8 mouse cellular contexts compared by ENCODE assay signal in the genomic region with DNA sequence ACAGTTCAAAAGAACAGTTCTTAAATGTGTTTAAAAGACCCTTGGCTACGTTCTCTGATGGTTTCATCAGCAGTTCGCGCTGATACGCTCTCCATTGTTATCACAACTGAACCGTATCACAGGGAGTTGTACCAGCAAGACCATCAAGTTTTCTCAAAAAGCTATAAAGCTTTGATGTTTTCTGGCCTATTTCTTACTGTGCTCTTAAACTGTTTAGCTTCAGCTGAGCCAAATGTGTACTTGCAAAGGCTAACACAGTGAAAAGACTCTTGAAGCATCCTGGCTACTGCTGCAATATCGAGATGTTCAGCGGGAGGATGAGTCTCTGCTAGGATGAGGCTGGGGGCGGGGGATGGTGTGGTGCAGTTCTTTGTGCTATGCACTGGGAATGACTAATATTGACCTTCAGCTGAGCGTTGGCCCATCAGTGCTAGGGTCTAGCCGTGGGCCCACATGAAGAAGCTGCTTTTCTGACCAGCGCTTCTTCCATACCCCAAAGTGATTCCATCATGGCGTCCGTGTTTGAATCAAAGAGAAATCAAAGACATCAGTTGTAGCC. TPM values are rescaled to one million over a fixed set of nuclear protein-coding genes. Genes with fewer than 3 reads are reported as not detected.
DNase-seq lines count a peak whose midpoint lies in the region; ATAC-seq and TF ChIP-seq lines count a peak whose summit lies in the region.

No protein-coding gene starts in this region.

- WGBS in heart, embryonic 16.5 days, result 67% methylated on average over 13 of the region's 13 CpGs
- WGBS in heart, adult 2 months, result 77% methylated on average over 13 of the region's 13 CpGs
- WGBS in forebrain, embryonic 14.5 days, result 61% methylated on average over 13 of the region's 13 CpGs
- 46% methylated on average over 13 of the region's 13 CpGs for WGBS in midbrain, embryonic 13.5 days

- H3K4me2 ChIP-seq in heart, embryonic 16.5 days (ENCODE audit: low read depth, low read length), result peak overlapping the region; percentile 52
- peak overlapping the region; percentile 44 for H3K4me2 ChIP-seq in forebrain, embryonic 14.5 days (ENCODE audit: low read length)
- peak overlapping the region; percentile 47 for H3K4me2 ChIP-seq in midbrain, embryonic 13.5 days (replicated peaks)

- TF ChIP-seq POLR2A in heart, adult 2 months (IDR thresholded peaks at IDR 0.05; ENCODE audit: insufficient read depth, low read depth, low read length), result no peak

- H3K79me2 ChIP-seq in heart, adult 2 months (replicated peaks; ENCODE audit: control insufficient read depth, insufficient read depth, low read length), result no peaks in the 10 kb centered on the region

- H3K4me1 ChIP-seq in heart, embryonic 16.5 days (ENCODE audit: control insufficient read depth, insufficient read depth, low read length), result peaks cover 5% of the 10 kb centered on the region; the same call in 1 of the 2 replicates
- H3K4me1 ChIP-seq in heart, adult 2 months (ENCODE audit: control insufficient read depth, insufficient read depth, low read length), result no peaks in the 10 kb centered on the region
- peaks cover 3% of the 10 kb centered on the region; the same call in 1 of the 2 replicates for H3K4me1 ChIP-seq in forebrain, embryonic 14.5 days (ENCODE audit: control insufficient read depth, insufficient read depth, low read length)
- H3K4me1 ChIP-seq in midbrain, embryonic 13.5 days (replicated peaks), result peaks cover 15% of the 10 kb centered on the region

- no peak overlapping the region for H3K27ac ChIP-seq in heart, embryonic 16.5 days (ENCODE audit: low read length)
- no peak overlapping the region for H3K27ac ChIP-seq in heart, adult 2 months
- H3K27ac ChIP-seq in forebrain, embryonic 14.5 days (ENCODE audit: low read depth, low read length), result no peak overlapping the region
- H3K27ac ChIP-seq in midbrain, embryonic 13.5 days, result 0 out of 2 replicates have a peak overlapping the region, but pooled peaks have one; percentile 44

- intact Hi-C loops in heart, adult 2 months (cut with DNase I), result loop anchor here (10.0 kb wide), 1 partner anchor 427 kb away; no protein-coding TSS in a partner anchor

- ATAC-seq in heart, embryonic 16.5 days (replicated peaks; ENCODE audit: extremely low read depth, insufficient read depth, low FRiP score), result no peak
- ATAC-seq in forebrain, embryonic 14.5 days, result peak; percentile 21
- ATAC-seq in midbrain, embryonic 13.5 days, result peak; percentile 34; the same call in 1 of the 2 replicates

- H3K9me3 ChIP-seq in heart, embryonic 16.5 days (replicated peaks; ENCODE audit: control insufficient read depth, low read length), result no peaks in the 10 kb centered on the region
- H3K9me3 ChIP-seq in forebrain, embryonic 14.5 days (replicated peaks; ENCODE audit: control insufficient read depth, low read length), result no peaks in the 10 kb centered on the region
- no peaks in the 10 kb centered on the region for H3K9me3 ChIP-seq in midbrain, embryonic 13.5 days

- H3K27me3 ChIP-seq in heart, embryonic 16.5 days (ENCODE audit: control insufficient read depth, insufficient read depth, low read length), result no peaks in the 10 kb centered on the region
- no peaks in the 10 kb centered on the region for H3K27me3 ChIP-seq in heart, adult 2 months (ENCODE audit: control insufficient read depth, insufficient read depth, low read length)
- no peaks in the 10 kb centered on the region for H3K27me3 ChIP-seq in forebrain, embryonic 14.5 days (replicated peaks; ENCODE audit: control insufficient read depth, insufficient read depth, low read length)
- no peaks in the 10 kb centered on the region for H3K27me3 ChIP-seq in midbrain, embryonic 13.5 days

- DNase-seq in heart, adult 2 months, result no peak
- DNase-seq in adrenal gland, postnatal 25 days, result peak; percentile 26
- peak; percentile 27 for DNase-seq in forebrain, embryonic 14.5 days (ENCODE audit: low spot score)
- no peak for DNase-seq in natural killer cell, adult 2 months (ENCODE audit: low spot score in 2 of 2)
- no peak for DNase-seq in cerebellum, postnatal 36 days
- no peak for DNase-seq in frontal cortex, adult 2 months (ENCODE audit: extremely low spot score in 1 of 2, low spot score in 1 of 2)

- no peaks in the 10 kb centered on the region for H3K36me3 ChIP-seq in heart, embryonic 16.5 days (ENCODE audit: control insufficient read depth, insufficient read depth)
- no peaks in the 10 kb centered on the region for H3K36me3 ChIP-seq in heart, adult 2 months (ENCODE audit: control insufficient read depth, insufficient read depth, low read length)
- H3K36me3 ChIP-seq in forebrain, embryonic 14.5 days (ENCODE audit: control insufficient read depth, insufficient read depth, low read length), result no peaks in the 10 kb centered on the region
- H3K36me3 ChIP-seq in midbrain, embryonic 13.5 days, result no peaks in the 10 kb centered on the region

- TF ChIP-seq EP300 in heart, adult 2 months (IDR thresholded peaks at IDR 0.05; ENCODE audit: insufficient read depth, low read depth, low read length), result no peak

- TF ChIP-seq CTCF in heart, adult 2 months (IDR thresholded peaks at IDR 0.05), result no peak

- peak overlapping the region; percentile 21; the same call in 1 of the 2 replicates for H3K4me3 ChIP-seq in heart, embryonic 16.5 days (ENCODE audit: low read length)
- H3K4me3 ChIP-seq in heart, adult 2 months, result no peak overlapping the region
- no peak overlapping the region; the same call in 1 of the 2 replicates for H3K4me3 ChIP-seq in forebrain, embryonic 14.5 days (ENCODE audit: low read depth, low read length)
- H3K4me3 ChIP-seq in midbrain, embryonic 13.5 days (replicated peaks), result peak overlapping the region; percentile 15

- H3K9ac ChIP-seq in heart, embryonic 16.5 days (ENCODE audit: low read length), result no peak overlapping the region
- H3K9ac ChIP-seq in heart, adult 2 months (ENCODE audit: low read depth, low read length), result no peak overlapping the region
- H3K9ac ChIP-seq in forebrain, embryonic 14.5 days (ENCODE audit: low read length), result peak overlapping the region; percentile 57; the same call in 1 of the 2 replicates
- H3K9ac ChIP-seq in midbrain, embryonic 13.5 days (replicated peaks), result no peak overlapping the region

RNA-seq across cellular contexts. Expression of gene Dctd, which starts 0.7 kb away (rescaled TPM):
- 25.0 and 25.9 TPM in 2 replicates for polyA plus RNA-seq in heart, embryonic 16.5 days (2015; fragmentation: Nextera tagmentation; extraction: Ambion mirVana)
- 1 to 10 TPM in 1 of 2 experiments, under 1 TPM in 1; 0.63 to 1.6 TPM for total RNA-seq in heart, adult 2 months (2021)
- 0.76 and 0.84 TPM in 2 replicates for polyA plus RNA-seq in heart, adult 2 months (2012; rRNA removed)
- 6.1 and 6.5 TPM in 2 replicates for total RNA-seq in adrenal gland, postnatal 25 days (2021)
- 13.5 and 14.2 TPM in 2 replicates for polyA plus RNA-seq in forebrain, embryonic 14.5 days (2014; fragmentation: Nextera tagmentation; extraction: Ambion mirVana)
- polyA plus RNA-seq in midbrain, embryonic 13.5 days (2015; fragmentation: Nextera tagmentation; extraction: Ambion mirVana), result 6.7 and 8.8 TPM in 2 replicates
- 9.8 and 12.2 TPM in 2 replicates for polyA plus RNA-seq in frontal cortex, adult 2 months (2012; rRNA removed)

Comparison
In these comparisons a context has a peak if more than half of its experiments do, and no peak if none do; other contexts are left out.
1. H3K4me3 ChIP-seq: peak in heart, embryonic 16.5 days (single experiment) and midbrain, embryonic 13.5 days (single experiment); none in heart, adult 2 months (single experiment) and forebrain, embryonic 14.5 days (single experiment).
2. DNase-seq: peak in adrenal gland, postnatal 25 days (single experiment) and forebrain, embryonic 14.5 days (single experiment); none in heart, adult 2 months (0 of 2), natural killer cell, adult 2 months (0 of 2), cerebellum, postnatal 36 days (0 of 2) and frontal cortex, adult 2 months (0 of 2).
3. Peak in every context shown above with its lines, with median percentiles within 50 percentile points of each other: H3K4me2 ChIP-seq.